Mouse (Mus musculus) c-Kit-positive CD71-positive TER-119-negative erythroid progenitor cells, embryonic 14.5 days (primary cell): ENCODE data around the gene Ak8.

Experiments used
- DNase-seq: peaks from one replicate; pipeline ENCODE4 v3.0.0-alpha.2; 2013; ENCODE audit warnings: low read depth

The Ak8 gene

GRCm38 (mm10) chr2:28730676-28731075 lies 30.7 kb downstream of the Ak8 start:
- DNase-seq: no peak

GRCm38 (mm10) chr2:28737112-28737511 lies 37.1 kb downstream of the Ak8 start:
- no peak for DNase-seq

GRCm38 (mm10) chr2:28740159-28740558 lies 40.2 kb downstream of the Ak8 start:
- DNase-seq: no peak

- DNase-seq: no peak
Observed at GRCm38 (mm10) chr2:28742701-28743100, 42.7 kb downstream of the Ak8 start.

GRCm38 (mm10) chr2:28746682-28747332 lies 46.8 kb downstream of the Ak8 start:
- DNase-seq: no peak

GRCm38 (mm10) chr2:28747705-28748104 lies 47.7 kb downstream of the Ak8 start:
- no peak for DNase-seq

GRCm38 (mm10) chr2:28751186-28751585 lies 51.2 kb downstream of the Ak8 start:
- no peak for DNase-seq

GRCm38 (mm10) chr2:28751658-28752057 lies 51.7 kb downstream of the Ak8 start:
- no peak for DNase-seq

GRCm38 (mm10) chr2:28752388-28752787 lies 52.4 kb downstream of the Ak8 start:
- DNase-seq: no peak

GRCm38 (mm10) chr2:28755451-28755850 lies 55.5 kb downstream of the Ak8 start:
- peak; percentile 71 for DNase-seq

GRCm38 (mm10) chr2:28756201-28756600 lies 56.2 kb downstream of the Ak8 start:
- DNase-seq: peak; percentile 27

- DNase-seq: no peak
Observed at GRCm38 (mm10) chr2:28759441-28759840, 59.5 kb downstream of the Ak8 start.

GRCm38 (mm10) chr2:28766590-28766989 lies 66.6 kb downstream of the Ak8 start:
- DNase-seq: no peak

GRCm38 (mm10) chr2:28767041-28767440 lies 67.1 kb downstream of the Ak8 start:
- no peak for DNase-seq

GRCm38 (mm10) chr2:28770697-28771096 lies 70.7 kb downstream of the Ak8 start:
- DNase-seq: no peak

GRCm38 (mm10) chr2:28774073-28774472 lies 74.1 kb downstream of the Ak8 start:
- DNase-seq: no peak

- DNase-seq: no peak
Observed at GRCm38 (mm10) chr2:28776728-28777127, 76.8 kb downstream of the Ak8 start.

GRCm38 (mm10) chr2:28780001-28780782 lies 80.2 kb downstream of the Ak8 start:
- no peak for DNase-seq

GRCm38 (mm10) chr2:28781310-28781709 lies 81.3 kb downstream of the Ak8 start:
- no peak for DNase-seq

GRCm38 (mm10) chr2:28786355-28787066 lies 86.5 kb downstream of the Ak8 start:
- DNase-seq: no peak

GRCm38 (mm10) chr2:28787067-28787619 lies 87.2 kb downstream of the Ak8 start:
- no peak for DNase-seq

GRCm38 (mm10) chr2:28792931-28793610 lies 93.1 kb downstream of the Ak8 start:
- DNase-seq: peak; percentile 8
